Comparison of ENCODE assay signal across 21 mouse cellular contexts in the genomic region with DNA sequence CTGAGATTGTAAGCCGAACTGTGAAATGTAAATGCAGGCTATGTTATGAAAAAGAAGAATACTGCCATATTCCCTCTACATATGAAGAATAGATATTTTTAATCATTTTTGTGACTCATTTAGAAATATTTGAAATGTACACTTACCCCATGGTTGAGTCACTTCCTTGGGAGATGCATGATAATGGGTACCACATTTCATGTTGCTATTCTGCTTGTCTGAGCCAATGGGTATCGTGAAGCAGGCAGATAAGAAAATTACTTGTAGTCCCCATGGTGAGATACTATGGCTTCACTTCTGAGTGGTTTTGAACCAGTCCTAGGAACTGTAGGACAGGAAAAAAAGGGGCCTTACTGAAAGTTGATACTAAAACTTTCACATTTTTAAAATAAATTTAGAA.
DNase-seq lines count a peak whose midpoint lies in the region; TF ChIP-seq lines count a peak whose summit lies in the region.
"Had no signal": no experiment of that assay in that cellular context is flagged by ENCODE, and none has a peak within 500 bp of the region (broad histone marks: within the 10 kb centered on the region; RNA-seq: fewer than 3 reads in every experiment).

No protein-coding gene starts in this region.

- DNase-seq in 3T3-L1 (ENCODE audit: low read depth, low spot score) (peak; percentile 73), MEL (ENCODE audit: low read depth, low spot score) (peak; percentile 6)
- DNase-seq in retina, postnatal 1 day, result no peak
- no peak for DNase-seq in neural tube, embryonic 10.5 days (ENCODE audit: extremely low spot score, low spot score)
- DNase-seq: adrenal gland, adult 8-10 months; adrenal gland, postnatal 14 days; adrenal gland, postnatal 36 days; B cell, adult 2 months; cerebellum, adult 11-12 months; cerebellum, adult 2 months; cerebellum, adult 9-10 months; cerebellum, postnatal 10 days; cerebellum, postnatal 25 days had no signal

- no peak overlapping the region for H3K9ac ChIP-seq in MEL (ENCODE audit: control insufficient read depth, low read depth, low read length, poor library complexity, severe bottlenecking)
- H3K9ac ChIP-seq: embryonic facial prominence, embryonic 12.5 days; forebrain, embryonic 12.5 days had no signal

- H3K79me2 ChIP-seq in MEL (ENCODE audit: control insufficient read depth, insufficient read depth, low read length, poor library complexity), result no peaks in the 10 kb centered on the region

- no peak overlapping the region for H3K4me3 ChIP-seq in MEL (ENCODE audit: control insufficient read depth in 1 of 2, insufficient read depth in 1 of 2, low read depth in 2 of 2, low read length in 2 of 2)
- H3K4me3 ChIP-seq in embryonic fibroblast, embryonic 13.5 days (ENCODE audit: insufficient read depth, low read length), result no peak overlapping the region
- H3K4me3 ChIP-seq: embryonic facial prominence, embryonic 10.5 days; embryonic facial prominence, embryonic 12.5 days; erythroblast, embryonic 14.5 days; forebrain, embryonic 10.5 days; forebrain, embryonic 12.5 days had no signal

- no peak for TF ChIP-seq EP300 in MEL (IDR thresholded peaks at IDR 0.05; ENCODE audit: low read depth in 1 of 2, low read length in 2 of 2)

- no peak for TF ChIP-seq RAD21 in MEL (IDR thresholded peaks at IDR 0.05; ENCODE audit: low read depth, low read length)

- H3K4me1 ChIP-seq in MEL (ENCODE audit: control insufficient read depth in 1 of 2, insufficient read depth in 2 of 2, low read length in 2 of 2), result no peaks in the 10 kb centered on the region
- H3K4me1 ChIP-seq in embryonic fibroblast, embryonic 13.5 days (ENCODE audit: control insufficient read depth, insufficient read depth, low read length), result no peaks in the 10 kb centered on the region; the same call in 1 of the 2 replicates
- H3K4me1 ChIP-seq: embryonic facial prominence, embryonic 10.5 days; forebrain, embryonic 10.5 days; forebrain, embryonic 12.5 days had no signal

- no peaks in the 10 kb centered on the region for H3K27me3 ChIP-seq in MEL (ENCODE audit: control insufficient read depth in 1 of 2, insufficient read depth in 2 of 2, low read length in 2 of 2)
- H3K27me3 ChIP-seq: CH12.LX; embryonic facial prominence, embryonic 12.5 days; forebrain, embryonic 12.5 days had no signal

- no peak for TF ChIP-seq POLR2A in MEL (IDR thresholded peaks at IDR 0.05; ENCODE audit: control insufficient read depth in 1 of 2, insufficient read depth in 1 of 2, low read depth in 1 of 2, low read length in 2 of 2, poor library complexity in 1 of 2)
- TF ChIP-seq POLR2A in embryonic fibroblast, embryonic 13.5 days (IDR thresholded peaks at IDR 0.05; ENCODE audit: low read depth, low read length), result no peak

- no peaks in the 10 kb centered on the region for H3K9me3 ChIP-seq in MEL (replicated peaks; ENCODE audit: insufficient read depth, low read length)
- H3K9me3 ChIP-seq: embryonic facial prominence, embryonic 10.5 days; embryonic facial prominence, embryonic 12.5 days; forebrain, embryonic 10.5 days; forebrain, embryonic 12.5 days; G1E had no signal

- TF ChIP-seq CTCF in MEL (IDR thresholded peaks at IDR 0.05 in 2 of 3, conservative IDR thresholded peaks at IDR 0.05 in 1 of 3; ENCODE audit: control insufficient read depth in 1 of 3, insufficient read depth in 1 of 3, low read depth in 2 of 3, low read length in 3 of 3, poor library complexity in 1 of 3, severe bottlenecking in 1 of 3), result no peak
- no peak for TF ChIP-seq CTCF in embryonic fibroblast, embryonic 13.5 days (IDR thresholded peaks at IDR 0.05; ENCODE audit: borderline replicate concordance, insufficient read depth, low read length)

- no peak overlapping the region for H3K27ac ChIP-seq in MEL (ENCODE audit: control insufficient read depth, low read depth, low read length)
- H3K27ac ChIP-seq in embryonic fibroblast, embryonic 13.5 days (ENCODE audit: insufficient read depth, low read length), result peak overlapping the region; percentile 78
- H3K27ac ChIP-seq: embryonic facial prominence, embryonic 10.5 days; embryonic facial prominence, embryonic 12.5 days; forebrain, embryonic 10.5 days; forebrain, embryonic 12.5 days had no signal

- H3K36me3 ChIP-seq in MEL (ENCODE audit: control insufficient read depth in 1 of 2, insufficient read depth in 2 of 2, low read length in 2 of 2), result no peaks in the 10 kb centered on the region
- H3K36me3 ChIP-seq: embryonic facial prominence, embryonic 10.5 days; embryonic facial prominence, embryonic 12.5 days; forebrain, embryonic 10.5 days; forebrain, embryonic 12.5 days; G1E had no signal

TF ChIP-seq in MEL, 35 proteins besides CTCF, POLR2A, EP300 and RAD21:
- no peak for TF ChIP-seq POLR2AphosphoS2 (IDR thresholded peaks at IDR 0.05; ENCODE audit: low read length)
- TF ChIP-seq USF2 (IDR thresholded peaks at IDR 0.05; ENCODE audit: borderline replicate concordance in 1 of 2, insufficient read depth in 1 of 2, low read depth in 1 of 2, low read length in 2 of 2), result no peak
- TF ChIP-seq ZMIZ1 (IDR thresholded peaks at IDR 0.05; ENCODE audit: low read depth, low read length), result no peak
- TF ChIP-seq E2F4 (IDR thresholded peaks at IDR 0.05; ENCODE audit: borderline replicate concordance, low read depth, low read length), result no peak
- TF ChIP-seq CHD2 (IDR thresholded peaks at IDR 0.05; ENCODE audit: low read length), result no peak
- TF ChIP-seq TCF12 (IDR thresholded peaks at IDR 0.05; ENCODE audit: low read depth, low read length), result no peak
- TF ChIP-seq MAX (IDR thresholded peaks at IDR 0.05; ENCODE audit: low read length), result no peak
- TF ChIP-seq ZKSCAN1 (IDR thresholded peaks at IDR 0.05; ENCODE audit: low read depth, low read length), result no peak

Comparison
In these comparisons a context has a peak if more than half of its experiments do, and no peak if none do; other contexts are left out.
1. DNase-seq: peak in 3T3-L1 (single experiment) and MEL (single experiment); none in retina, postnatal 1 day (single experiment) and neural tube, embryonic 10.5 days (single experiment).